In genomic region chr11:62604886-62605618, GRCm38 (mm10) we compare ENCODE assay signal across 8 mouse cellular contexts. TPM values are rescaled to one million over a fixed set of nuclear protein-coding genes. Genes with fewer than 3 reads are reported as not detected.
DNase-seq lines count a peak whose midpoint lies in the region; ATAC-seq lines count a peak whose summit lies in the region.

No protein-coding gene starts in this region.

- no peaks in the 10 kb centered on the region for H3K9me3 ChIP-seq in kidney, embryonic 14.5 days (ENCODE audit: control insufficient read depth, low read length)
- H3K9me3 ChIP-seq in hindbrain, embryonic 16.5 days (ENCODE audit: control insufficient read depth, low read length), result no peaks in the 10 kb centered on the region
- no peaks in the 10 kb centered on the region for H3K9me3 ChIP-seq in midbrain, embryonic 15.5 days

- WGBS in kidney, embryonic 14.5 days, result 24% methylated on average over 3 of the region's 3 CpGs
- 19% methylated on average over 3 of the region's 3 CpGs for WGBS in hindbrain, embryonic 16.5 days
- 32% methylated on average over 3 of the region's 3 CpGs for WGBS in midbrain, embryonic 15.5 days

- H3K4me2 ChIP-seq in kidney, embryonic 14.5 days (replicated peaks; ENCODE audit: low read depth, low read length), result peak overlapping the region; percentile 65
- peak overlapping the region; percentile 56; the same call in 1 of the 2 replicates for H3K4me2 ChIP-seq in hindbrain, embryonic 16.5 days (ENCODE audit: low read length)
- H3K4me2 ChIP-seq in midbrain, embryonic 15.5 days, result peak overlapping the region; percentile 87

- H3K9ac ChIP-seq in kidney, embryonic 14.5 days (ENCODE audit: low read depth, low read length), result peak overlapping the region; percentile 92; the same call in 1 of the 2 replicates
- peak overlapping the region; percentile 53 for H3K9ac ChIP-seq in hindbrain, embryonic 16.5 days (ENCODE audit: low read depth, low read length)
- H3K9ac ChIP-seq in midbrain, embryonic 15.5 days, result peak overlapping the region; percentile 97; the same call in 1 of the 2 replicates

- peak overlapping the region; percentile 52 for H3K27ac ChIP-seq in kidney, embryonic 14.5 days (ENCODE audit: low read depth, low read length)
- H3K27ac ChIP-seq in hindbrain, embryonic 16.5 days (ENCODE audit: low read depth, low read length), result no peak overlapping the region
- peak overlapping the region; percentile 10; the same call in 1 of the 2 replicates for H3K27ac ChIP-seq in midbrain, embryonic 15.5 days

- H3K36me3 ChIP-seq in kidney, embryonic 14.5 days (ENCODE audit: control insufficient read depth, insufficient read depth, low read length), result peaks cover 57% of the 10 kb centered on the region
- H3K36me3 ChIP-seq in hindbrain, embryonic 16.5 days (ENCODE audit: control insufficient read depth, insufficient read depth, low read length), result peaks cover 23% of the 10 kb centered on the region
- H3K36me3 ChIP-seq in midbrain, embryonic 15.5 days (replicated peaks), result peaks cover 26% of the 10 kb centered on the region

- no peak for DNase-seq in kidney, postnatal 36 days
- DNase-seq in R1 (ENCODE audit: low read depth, low spot score), result peak; percentile 72
- no peak for DNase-seq in urinary bladder, adult 18-20 months (ENCODE audit: low spot score in 2 of 2)
- no peak for DNase-seq in right cerebral cortex, adult 2 months (ENCODE audit: low spot score in 2 of 2)
- no peak for DNase-seq in adrenal gland, postnatal 14 days

- ATAC-seq in kidney, embryonic 14.5 days (ENCODE audit: low FRiP score, low TSS enrichment), result no peak
- no peak for ATAC-seq in hindbrain, embryonic 16.5 days
- no peak for ATAC-seq in midbrain, embryonic 15.5 days (replicated peaks)

- H3K27me3 ChIP-seq in kidney, embryonic 14.5 days (ENCODE audit: control insufficient read depth, insufficient read depth, low read length), result no peaks in the 10 kb centered on the region
- no peaks in the 10 kb centered on the region for H3K27me3 ChIP-seq in hindbrain, embryonic 16.5 days (replicated peaks; ENCODE audit: control insufficient read depth, insufficient read depth, low read length)
- no peaks in the 10 kb centered on the region for H3K27me3 ChIP-seq in midbrain, embryonic 15.5 days (replicated peaks)

- peak overlapping the region; percentile 96 for H3K4me3 ChIP-seq in kidney, embryonic 14.5 days (ENCODE audit: low read length)
- no peak overlapping the region for H3K4me3 ChIP-seq in hindbrain, embryonic 16.5 days (ENCODE audit: low read length)
- peak overlapping the region; percentile 8; the same call in 1 of the 2 replicates for H3K4me3 ChIP-seq in midbrain, embryonic 15.5 days

- peaks cover 19% of the 10 kb centered on the region for H3K4me1 ChIP-seq in kidney, embryonic 14.5 days (ENCODE audit: control insufficient read depth, insufficient read depth, low read length)
- peaks cover 24% of the 10 kb centered on the region for H3K4me1 ChIP-seq in hindbrain, embryonic 16.5 days (ENCODE audit: control insufficient read depth, insufficient read depth, low read depth, low read length)
- H3K4me1 ChIP-seq in midbrain, embryonic 15.5 days, result peaks cover 44% of the 10 kb centered on the region

RNA-seq across cellular contexts. Expression of gene Trpv2, which starts 30.8 kb away (rescaled TPM):
- polyA plus RNA-seq in kidney, embryonic 14.5 days (2014; fragmentation: Nextera tagmentation; extraction: Ambion mirVana), result 1.2 and 1.4 TPM in 2 replicates
- polyA plus RNA-seq in hindbrain, embryonic 16.5 days (2015; fragmentation: Nextera tagmentation; extraction: Ambion mirVana), result 35.3 and 36.6 TPM in 2 replicates
- 35.8 and 38.8 TPM in 2 replicates for polyA plus RNA-seq in midbrain, embryonic 15.5 days (2015; fragmentation: Nextera tagmentation; extraction: Ambion mirVana)
- 3.8 and 5.1 TPM in 2 replicates for total RNA-seq in adrenal gland, postnatal 14 days (2021)

RNA-seq across cellular contexts. Expression of gene Lrrc75a, which starts 43.3 kb away (rescaled TPM):
- 16.4 and 18.7 TPM in 2 replicates for polyA plus RNA-seq in kidney, embryonic 14.5 days (2014; fragmentation: Nextera tagmentation; extraction: Ambion mirVana)
- 8.4 and 9.7 TPM in 2 replicates for polyA plus RNA-seq in hindbrain, embryonic 16.5 days (2015; fragmentation: Nextera tagmentation; extraction: Ambion mirVana)
- polyA plus RNA-seq in midbrain, embryonic 15.5 days (2015; fragmentation: Nextera tagmentation; extraction: Ambion mirVana), result 12.1 and 12.4 TPM in 2 replicates
- 28.7 and 31.7 TPM in 2 replicates for total RNA-seq in adrenal gland, postnatal 14 days (2021)

RNA-seq across cellular contexts. Expression of gene Mmgt2, which starts 43.4 kb away (rescaled TPM):
- polyA plus RNA-seq in kidney, embryonic 14.5 days (2014; fragmentation: Nextera tagmentation; extraction: Ambion mirVana), result 63.4 and 63.8 TPM in 2 replicates
- 26.4 and 26.7 TPM in 2 replicates for polyA plus RNA-seq in hindbrain, embryonic 16.5 days (2015; fragmentation: Nextera tagmentation; extraction: Ambion mirVana)
- polyA plus RNA-seq in midbrain, embryonic 15.5 days (2015; fragmentation: Nextera tagmentation; extraction: Ambion mirVana), result 21.6 and 23.3 TPM in 2 replicates
- 26.6 and 35.7 TPM in 2 replicates for total RNA-seq in adrenal gland, postnatal 14 days (2021)

RNA-seq across cellular contexts. Expression of gene Ubb, which starts 54.1 kb away (rescaled TPM):
- 3,178 and 3,504 TPM in 2 replicates for polyA plus RNA-seq in kidney, embryonic 14.5 days (2014; fragmentation: Nextera tagmentation; extraction: Ambion mirVana)
- 4,470 and 4,568 TPM in 2 replicates for polyA plus RNA-seq in hindbrain, embryonic 16.5 days (2015; fragmentation: Nextera tagmentation; extraction: Ambion mirVana)
- 4,689 and 4,874 TPM in 2 replicates for polyA plus RNA-seq in midbrain, embryonic 15.5 days (2015; fragmentation: Nextera tagmentation; extraction: Ambion mirVana)
- total RNA-seq in adrenal gland, postnatal 14 days (2021), result 1,185 and 1,189 TPM in 2 replicates

Comparison
In these comparisons a context has a peak if more than half of its experiments do, and no peak if none do; other contexts are left out.
1. RNA of gene Trpv2, which starts 30.8 kb away (polyA plus RNA-seq): 35.8 to 38.8 TPM in midbrain, embryonic 15.5 days and 35.3 to 36.6 TPM in hindbrain, embryonic 16.5 days; 1.2 to 1.4 TPM in kidney, embryonic 14.5 days; every median in the first group is over 10 times any median in the second.
2. Peak in every context shown above with its lines, with median percentiles within 50 percentile points of each other: H3K4me2 ChIP-seq and H3K9ac ChIP-seq.